Mouse (Mus musculus) central nervous system, embryonic 14 days (tissue): ENCODE results near the gene Uchl4. TPM values are rescaled to one million over a fixed set of nuclear protein-coding genes. Genes with fewer than 3 reads are reported as not detected.

Experiments used
- polyA plus RNA-seq: library from polyadenylated mRNA; depleted of rRNA; stranded (reverse); fragments of >200 nt; gene quantifications from 2 replicates; pipeline ENCODE4 v1.2.3, GENCODE M21; 2012; rRNA removed

Uchl4 gene
- 0.28 TPM in 2 replicates for polyA plus RNA-seq

DNA sequence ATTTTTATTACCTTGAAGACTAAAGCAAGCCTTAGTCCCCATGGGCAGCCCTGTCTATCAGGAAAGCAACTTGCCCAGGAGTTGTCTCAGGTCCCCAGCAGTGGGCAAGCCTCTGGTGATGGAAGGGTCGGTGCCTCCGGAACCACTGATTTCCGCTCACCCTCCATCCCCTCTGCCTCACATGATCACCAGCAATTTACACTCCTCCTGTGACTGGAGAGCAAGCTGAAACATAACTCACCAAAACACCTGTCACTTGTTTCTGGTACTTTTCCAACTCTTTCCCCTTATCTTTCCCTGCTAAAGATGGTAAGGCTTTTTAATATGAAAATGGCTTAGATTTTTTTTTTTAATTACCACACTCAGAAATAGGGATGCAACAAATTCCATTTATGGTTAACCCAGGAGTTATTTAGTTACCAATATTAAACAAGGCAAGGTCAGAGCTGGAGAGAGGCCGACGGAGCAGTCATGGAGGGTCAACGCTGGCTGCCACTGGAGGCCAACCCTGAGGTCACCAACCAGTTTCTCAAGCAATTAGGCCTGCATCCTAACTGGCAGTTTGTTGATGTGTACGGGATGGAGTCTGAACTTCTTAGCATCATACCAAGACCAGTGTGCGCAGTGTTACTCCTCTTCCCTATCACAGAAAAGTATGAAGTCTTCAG lies at the start of gene Uchl4:
TSS of gene Uchl4 (plus strand) at position 434 of the 668 bp plus-strand sequence.

DNA sequence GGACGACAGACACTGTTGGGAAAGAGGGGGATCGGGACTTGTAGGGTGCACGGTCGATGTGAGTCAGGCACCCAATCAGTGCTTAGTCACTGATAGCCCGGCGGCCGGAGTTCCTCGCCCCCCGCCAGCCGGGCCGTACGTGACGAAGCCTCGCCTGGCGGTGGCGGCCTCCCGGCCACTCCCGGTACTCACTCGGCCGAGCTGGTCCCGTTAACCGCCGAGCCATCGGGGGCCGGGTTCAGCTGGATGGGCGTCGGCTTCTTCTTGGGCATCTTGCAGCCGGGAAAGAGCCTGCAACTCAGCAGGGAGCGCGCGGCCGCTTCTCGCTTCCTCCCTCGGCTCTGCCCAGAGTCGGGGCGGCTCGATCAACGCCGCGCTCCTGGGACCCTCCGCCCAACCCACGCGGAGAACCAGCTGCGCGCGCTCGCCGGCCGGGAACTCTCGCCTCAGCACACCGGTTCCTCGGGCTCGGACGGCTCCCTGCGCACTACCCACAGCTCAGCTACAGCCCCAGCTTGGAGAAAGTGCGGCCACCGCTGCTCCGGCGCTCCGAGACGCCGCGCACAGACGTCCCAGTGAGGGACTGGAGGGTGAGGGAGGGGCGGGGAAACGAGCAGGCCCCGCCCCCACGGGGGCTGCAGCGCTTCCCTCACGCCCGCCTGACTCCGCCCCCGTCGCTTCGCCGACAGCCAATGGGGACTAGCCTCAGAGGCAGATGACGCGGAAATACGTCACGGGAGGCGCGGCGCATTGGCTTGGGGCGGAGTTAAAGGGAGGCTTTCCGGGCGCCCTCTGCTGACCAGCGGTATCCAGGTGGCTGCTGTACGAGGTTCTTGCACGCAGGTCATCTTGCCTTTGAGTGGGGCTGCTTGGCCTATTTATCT lies 18.3 kb downstream of the Uchl4 start, which contains the start of gene Map2k1:
TSS of gene Map2k1 (minus strand) at position 611 of the 884 bp plus-strand sequence.

DNA sequence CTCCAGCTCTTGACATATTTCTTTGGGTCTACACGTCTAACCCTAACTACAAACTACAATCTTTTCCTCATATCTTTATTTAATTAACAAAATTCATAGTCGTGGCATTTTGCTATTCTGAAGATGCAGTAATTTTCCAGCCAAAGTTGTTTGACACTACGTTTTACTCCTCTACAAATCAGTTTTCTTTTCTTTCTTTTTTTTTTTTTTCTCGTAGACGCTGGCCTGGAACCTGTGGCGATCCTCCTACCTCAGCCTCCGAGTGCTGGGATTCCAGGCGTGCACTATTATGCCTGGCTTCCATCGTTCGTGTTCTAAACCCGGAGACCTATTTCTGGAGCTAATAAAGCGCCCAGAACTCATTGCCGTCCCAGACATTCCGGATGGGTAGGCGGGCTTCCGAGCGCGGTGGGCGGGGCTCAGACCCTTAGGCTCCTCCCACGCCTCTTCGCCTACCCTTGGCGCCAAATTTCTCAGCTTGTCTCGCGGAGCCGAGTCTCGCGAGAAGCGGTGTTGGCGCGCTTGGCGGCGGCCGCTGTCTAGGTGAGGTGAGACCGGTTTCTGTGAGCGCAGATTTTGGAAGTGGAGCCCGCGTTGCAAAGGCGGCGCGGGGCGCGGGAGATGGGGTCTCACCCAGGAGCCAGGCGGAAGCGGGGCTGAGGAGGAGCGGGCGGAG lies 46.2 kb downstream of the Uchl4 start, which contains the start of gene Tipin:
TSS of gene Tipin (plus strand) at position 477 of the 676 bp plus-strand sequence.

Other genes with a start within 250 kb of the Uchl4 start
- 5.3 and 7.6 TPM in 2 replicates for gene Smad6, start 213.1 kb upstream of the Uchl4 start, polyA plus RNA-seq
- gene Lctl, start 118.1 kb upstream of the Uchl4 start, polyA plus RNA-seq: 0.02 and 0.04 TPM in 2 replicates
- gene Zwilch, start 62.1 kb upstream of the Uchl4 start, polyA plus RNA-seq: 28.3 and 30.7 TPM in 2 replicates
- gene Rpl4, start 61.8 kb upstream of the Uchl4 start, polyA plus RNA-seq: 876 and 901 TPM in 2 replicates
- gene Snapc5, start 55.9 kb upstream of the Uchl4 start, polyA plus RNA-seq: 20.9 and 22.0 TPM in 2 replicates
- 33.4 and 40.5 TPM in 2 replicates for gene Map2k1, start 18.4 kb downstream of the Uchl4 start, polyA plus RNA-seq
- gene Tipin, start 46.4 kb downstream of the Uchl4 start, polyA plus RNA-seq: 78.3 and 86.2 TPM in 2 replicates
- 19.7 and 20.6 TPM in 2 replicates for gene Dis3l, start 106.1 kb downstream of the Uchl4 start, polyA plus RNA-seq
- gene Megf11, start 150.4 kb downstream of the Uchl4 start, polyA plus RNA-seq: 9.0 and 10.1 TPM in 2 replicates